Mouse (Mus musculus) kidney, embryonic 14.5 days (tissue): ENCODE measurements around the gene Pgrmc1. TPM values are rescaled to one million over a fixed set of nuclear protein-coding genes. Genes with fewer than 3 reads are reported as not detected.
"Not testable (repeated sequence)": the region's sequence is repeated elsewhere in the genome, so short reads cannot be mapped to it uniquely, and the experiment has no call there.

Experiments
- ATAC-seq: fragments of 200-750 bp; cut with Nextera tagmentation; 2 replicates; pipeline ENCODE4 v1.8.0; 2017; ENCODE audit warnings: moderate number of reproducible peaks, mild to moderate bottlenecking, moderate TSS enrichment, moderate library complexity; ENCODE audit not compliant: low FRiP score, low TSS enrichment
- H3K27ac ChIP-seq: fragments of 300-500 bp; sonication (generic); 2 replicates; pipeline ENCODE4 v1.5.1; 2014; ENCODE audit warnings: low read depth, mild to moderate bottlenecking, low read length, moderate library complexity, mixed read lengths
- H3K27me3 ChIP-seq: fragments of 300-500 bp; sonication (generic); 2 replicates; pipeline ENCODE4 v1.6.1; 2014; ENCODE audit warnings: mild to moderate bottlenecking, low read length; ENCODE audit not compliant: control insufficient read depth, insufficient read depth
- H3K36me3 ChIP-seq: fragments of 300-500 bp; sonication (generic); 2 replicates; pipeline ENCODE4 v1.6.1; 2014; ENCODE audit warnings: low read length, mixed read lengths; ENCODE audit not compliant: control insufficient read depth, insufficient read depth
- H3K4me1 ChIP-seq: fragments of 300-500 bp; sonication (generic); 2 replicates; pipeline ENCODE4 v1.6.1; 2014; ENCODE audit warnings: low read length, mixed read lengths; ENCODE audit not compliant: control insufficient read depth, insufficient read depth
- H3K4me2 ChIP-seq: fragments of 300-500 bp; sonication (generic); replicated peaks from 2 replicates; pipeline ENCODE4 v1.6.1; 2014; ENCODE audit warnings: low read depth, mild to moderate bottlenecking, low read length
- H3K4me3 ChIP-seq: fragments of 300-500 bp; sonication (generic); 2 replicates; pipeline ENCODE4 v1.5.1; 2014; ENCODE audit warnings: mild to moderate bottlenecking, low read length
- H3K9ac ChIP-seq: fragments of 300-500 bp; sonication (generic); 2 replicates; pipeline ENCODE4 v1.6.1; 2014; ENCODE audit warnings: low read depth, mild to moderate bottlenecking, low read length, moderate library complexity
- H3K9me3 ChIP-seq: fragments of 300-500 bp; sonication (generic); 2 replicates; pipeline ENCODE4 v1.6.1; 2016; ENCODE audit warnings: low read length; ENCODE audit not compliant: control insufficient read depth
- WGBS: fragments of 180-500 bp; shearing (Covaris S2); extraction: QIAGEN DNeasy Blood & Tissue Kit; methylation state at CpG from one replicate; pipeline ENCODE4 v1.1.7; 2014; 5-methylcytosine and 5-hydroxymethylcytosine counted together
- polyA plus RNA-seq: library from polyadenylated mRNA; unstranded; fragments of >200 nt; fragmentation: Nextera tagmentation; extraction: Ambion mirVana; gene quantifications from 2 replicates; pipeline ENCODE4 v1.2.1, GENCODE M21; 2014

Pgrmc1 gene
- polyA plus RNA-seq, 1 experiment from 2014 or later, result 282 TPM

- no peaks in the 10 kb centered on the region for H3K9me3 ChIP-seq
- ATAC-seq, result no peak
- no peak overlapping the region for H3K27ac ChIP-seq
- H3K9ac ChIP-seq, result no peak overlapping the region
- H3K4me2 ChIP-seq, result no peak overlapping the region
- no peaks in the 10 kb centered on the region for H3K27me3 ChIP-seq
- 45% methylated on average over 3 of the region's 3 CpGs for WGBS
- H3K4me3 ChIP-seq, result no peak overlapping the region
- H3K4me1 ChIP-seq, result no peaks in the 10 kb centered on the region
- no peaks in the 10 kb centered on the region for H3K36me3 ChIP-seq
Observed at GRCm38 (mm10) chrX:36562079-36562478, 35.9 kb upstream of the Pgrmc1 start.

GRCm38 (mm10) chrX:36586629-36587303 is 11.2 kb upstream of the Pgrmc1 start:
- H3K9me3 ChIP-seq, result no peaks in the 10 kb centered on the region
- H3K27me3 ChIP-seq, result no peaks in the 10 kb centered on the region
- WGBS, result 63% methylated on average over 1 of the region's 1 CpGs
- ATAC-seq, result no peak
- no peaks in the 10 kb centered on the region for H3K36me3 ChIP-seq
- no peaks in the 10 kb centered on the region for H3K4me1 ChIP-seq
- H3K27ac ChIP-seq, result no peak overlapping the region
- no peak overlapping the region for H3K9ac ChIP-seq
- H3K4me3 ChIP-seq, result no peak overlapping the region
- H3K4me2 ChIP-seq, result no peak overlapping the region

- Histone ChIP-seq H3K27ac (no peak overlapping the region), H3K27me3 (no peaks in the 10 kb centered on the region), H3K4me2 (no peak overlapping the region), H3K4me3 (no peak overlapping the region), H3K9ac (no peak overlapping the region), H3K36me3 (no peaks in the 10 kb centered on the region), H3K4me1 (no peaks in the 10 kb centered on the region), H3K9me3 (no peaks in the 10 kb centered on the region)
- no peak for ATAC-seq
- 69% methylated on average over 8 of the region's 8 CpGs for WGBS
Observed at GRCm38 (mm10) chrX:36587304-36588209, 10.4 kb upstream of the Pgrmc1 start.

- no peak overlapping the region for H3K4me3 ChIP-seq
- no peaks in the 10 kb centered on the region for H3K36me3 ChIP-seq
- no peaks in the 10 kb centered on the region for H3K4me1 ChIP-seq
- H3K27me3 ChIP-seq, result no peaks in the 10 kb centered on the region
- no peak overlapping the region for H3K9ac ChIP-seq
- H3K9me3 ChIP-seq, result no peaks in the 10 kb centered on the region
- 77% methylated on average over 7 of the region's 7 CpGs for WGBS
- H3K27ac ChIP-seq, result no peak overlapping the region
- no peak for ATAC-seq
- H3K4me2 ChIP-seq, result no peak overlapping the region
Observed at GRCm38 (mm10) chrX:36590266-36590665, 7.7 kb upstream of the Pgrmc1 start.

- Histone ChIP-seq H3K27ac (no peak overlapping the region), H3K27me3 (no peaks in the 10 kb centered on the region), H3K9me3 (no peaks in the 10 kb centered on the region), H3K4me3 (no peak overlapping the region), H3K9ac (no peak overlapping the region), H3K4me2 (no peak overlapping the region), H3K4me1 (no peaks in the 10 kb centered on the region), H3K36me3 (no peaks in the 10 kb centered on the region)
- ATAC-seq, result no peak
- 73% methylated on average over 1 of the region's 1 CpGs for WGBS
Observed at GRCm38 (mm10) chrX:36591120-36591519, 6.9 kb upstream of the Pgrmc1 start.

- H3K9ac ChIP-seq, result no peak overlapping the region
- 77% methylated on average over 4 of the region's 4 CpGs for WGBS
- no peak overlapping the region for H3K4me3 ChIP-seq
- H3K4me1 ChIP-seq, result no peaks in the 10 kb centered on the region
- H3K9me3 ChIP-seq, result no peaks in the 10 kb centered on the region
- ATAC-seq, result no peak
- no peak overlapping the region for H3K27ac ChIP-seq
- H3K27me3 ChIP-seq, result no peaks in the 10 kb centered on the region
- no peaks in the 10 kb centered on the region for H3K36me3 ChIP-seq
- no peak overlapping the region for H3K4me2 ChIP-seq
Observed at GRCm38 (mm10) chrX:36591539-36591938, 6.5 kb upstream of the Pgrmc1 start.

- H3K9me3 ChIP-seq, result no peaks in the 10 kb centered on the region
- H3K4me1 ChIP-seq, result no peaks in the 10 kb centered on the region
- H3K27ac ChIP-seq, result no peak overlapping the region
- no peak overlapping the region for H3K4me2 ChIP-seq
- no peak for ATAC-seq
- H3K9ac ChIP-seq, result no peak overlapping the region
- no peaks in the 10 kb centered on the region for H3K27me3 ChIP-seq
- no peak overlapping the region for H3K4me3 ChIP-seq
- no peaks in the 10 kb centered on the region for H3K36me3 ChIP-seq
- WGBS, result 87% methylated on average over 3 of the region's 3 CpGs
Observed at GRCm38 (mm10) chrX:36595247-36595646, 2.8 kb upstream of the Pgrmc1 start.

- H3K9ac ChIP-seq, H3K4me3 ChIP-seq, H3K36me3 ChIP-seq, H3K27ac ChIP-seq, H3K4me1 ChIP-seq, ATAC-seq, H3K27me3 ChIP-seq, H3K4me2 ChIP-seq, H3K9me3 ChIP-seq: not testable (repeated sequence)
- 71% methylated on average over 4 of the region's 5 CpGs for WGBS
Observed at GRCm38 (mm10) chrX:36596483-36597120, 1.4 kb upstream of the Pgrmc1 start.

- Histone ChIP-seq H3K27me3 (no peaks in the 10 kb centered on the region), H3K27ac (no peak overlapping the region; the same call in 1 of the 2 replicates), H3K4me2 (peak overlapping the region; percentile 42), H3K4me3 (peak overlapping the region; percentile 61), H3K36me3 (peaks cover 3% of the 10 kb centered on the region; the same call in 1 of the 2 replicates), H3K4me1 (no peaks in the 10 kb centered on the region), H3K9ac (peak overlapping the region; percentile 81), H3K9me3 (no peaks in the 10 kb centered on the region)
- ATAC-seq, result peak; percentile 41
- WGBS, result 24% methylated on average over 38 of the region's 41 CpGs
Observed at GRCm38 (mm10) chrX:36598390-36598810, 394 bp downstream of the Pgrmc1 start.
